Mouse (Mus musculus): ENCODE data around the gene Unc5cl. TPM values are rescaled to one million over a fixed set of nuclear protein-coding genes. Genes with fewer than 3 reads are reported as not detected.

Gene Unc5cl
- polyA plus RNA-seq, 2 experiments from 2014 or later = 23.7 to 26.3 TPM

- ATAC-seq = no peak
These were observed 88.0 kb downstream of the Unc5cl start for GRCm38 (mm10) chr17:48542733-48543132.

GRCm38 (mm10) chr17:48543301-48543765, 88.6 kb downstream of the Unc5cl start:
- ATAC-seq = no peak

GRCm38 (mm10) chr17:48544722-48545121, 90.0 kb downstream of the Unc5cl start:
- ATAC-seq = no peak

- ATAC-seq = no peak
These were observed 90.7 kb downstream of the Unc5cl start for GRCm38 (mm10) chr17:48545223-48545943.

GRCm38 (mm10) chr17:48546036-48546435, 91.3 kb downstream of the Unc5cl start:
- ATAC-seq = no peak

GRCm38 (mm10) chr17:48547668-48548067, 93.0 kb downstream of the Unc5cl start:
- no peak for ATAC-seq

- ATAC-seq = no peak
These were observed 97.3 kb downstream of the Unc5cl start for GRCm38 (mm10) chr17:48551788-48552531.

GRCm38 (mm10) chr17:48552532-48552915, 97.8 kb downstream of the Unc5cl start:
- ATAC-seq = no peak

- ATAC-seq = no peak
These were observed 101.7 kb downstream of the Unc5cl start for GRCm38 (mm10) chr17:48556223-48556962.

- ATAC-seq = no peak
These were observed 103.4 kb downstream of the Unc5cl start for GRCm38 (mm10) chr17:48557823-48558715.

- ATAC-seq = no peak
These were observed 110.2 kb downstream of the Unc5cl start for GRCm38 (mm10) chr17:48564931-48565330.

- ATAC-seq = no peak
These were observed 115.0 kb downstream of the Unc5cl start for GRCm38 (mm10) chr17:48569656-48570055.

- ATAC-seq = no peak
These were observed 126.5 kb downstream of the Unc5cl start for GRCm38 (mm10) chr17:48581153-48581552.

GRCm38 (mm10) chr17:48582486-48582990, 127.8 kb downstream of the Unc5cl start:
- no peak for ATAC-seq

GRCm38 (mm10) chr17:48583401-48583800, 128.7 kb downstream of the Unc5cl start:
- no peak for ATAC-seq

GRCm38 (mm10) chr17:48585902-48586359, 131.2 kb downstream of the Unc5cl start:
- peak; percentile 71 for ATAC-seq

- no peak for ATAC-seq
These were observed 134.0 kb downstream of the Unc5cl start for GRCm38 (mm10) chr17:48588674-48589073.
